In the genomic region with DNA sequence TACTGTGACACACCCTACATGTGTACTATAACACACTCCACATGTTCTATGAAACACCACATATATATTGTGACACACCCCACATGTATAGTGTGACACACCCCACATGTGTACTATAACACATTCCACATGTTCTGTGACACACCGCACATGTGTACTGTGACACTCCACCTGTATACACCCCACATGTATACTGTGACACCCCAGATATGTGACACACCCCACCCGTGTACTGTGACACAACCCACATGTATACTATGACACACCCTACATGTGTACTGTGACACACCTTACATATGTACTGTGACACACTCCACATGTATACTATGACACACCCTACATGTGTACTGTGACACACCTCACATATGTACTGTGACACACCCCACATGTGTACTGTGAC, we compare ENCODE assay signal across 12 mouse cellular contexts. TPM values are rescaled to one million over a fixed set of nuclear protein-coding genes. Genes with fewer than 3 reads are reported as not detected.
A peak's percentile ranks its signal among the peaks of the same experiment; 100 is the strongest.
DNase-seq lines count a peak whose midpoint lies in the region; ATAC-seq and TF ChIP-seq lines count a peak whose summit lies in the region.
"Had no signal": no experiment of that assay in that cellular context is flagged by ENCODE, and none has a peak within 500 bp of the region (broad histone marks: within the 10 kb centered on the region; RNA-seq: fewer than 3 reads in every experiment).

No protein-coding gene starts in this region.

- no peak overlapping the region for H3K4me2 ChIP-seq in embryonic facial prominence, embryonic 11.5 days (ENCODE audit: low read depth, low read length)
- H3K4me2 ChIP-seq in intestine, embryonic 14.5 days (ENCODE audit: low read length), result no peak overlapping the region
- H3K4me2 ChIP-seq in intestine, postnatal 0 days (replicated peaks; ENCODE audit: low read depth), result no peak overlapping the region
- H3K4me2 ChIP-seq in neural tube, embryonic 14.5 days (ENCODE audit: low read depth, low read length), result no peak overlapping the region
- H3K4me2 ChIP-seq: heart, embryonic 12.5 days had no signal

- 85% methylated on average over 2 of the region's 2 CpGs for WGBS in embryonic facial prominence, embryonic 11.5 days
- WGBS in embryonic facial prominence, embryonic 10.5 days, result 95% methylated on average over 2 of the region's 2 CpGs
- WGBS in intestine, embryonic 14.5 days, result 92% methylated on average over 2 of the region's 2 CpGs
- 88% methylated on average over 2 of the region's 2 CpGs for WGBS in intestine, postnatal 0 days
- WGBS in neural tube, embryonic 14.5 days, result 91% methylated on average over 2 of the region's 2 CpGs

- H3K27me3 ChIP-seq in embryonic facial prominence, embryonic 11.5 days (ENCODE audit: control insufficient read depth, insufficient read depth, low read length), result no peaks in the 10 kb centered on the region
- H3K27me3 ChIP-seq in embryonic facial prominence, embryonic 10.5 days (replicated peaks; ENCODE audit: low read depth, poor library complexity, severe bottlenecking), result peaks cover 5% of the 10 kb centered on the region; the same call in 1 of the 2 replicates
- no peaks in the 10 kb centered on the region for H3K27me3 ChIP-seq in intestine, embryonic 14.5 days (replicated peaks; ENCODE audit: control insufficient read depth, insufficient read depth, low read length)
- no peaks in the 10 kb centered on the region for H3K27me3 ChIP-seq in intestine, postnatal 0 days (replicated peaks; ENCODE audit: control insufficient read depth, insufficient read depth, low read length)
- H3K27me3 ChIP-seq in neural tube, embryonic 14.5 days (ENCODE audit: control insufficient read depth, insufficient read depth, low read length), result no peaks in the 10 kb centered on the region
- H3K27me3 ChIP-seq: heart, embryonic 12.5 days had no signal

- H3K36me3 ChIP-seq in embryonic facial prominence, embryonic 11.5 days (replicated peaks; ENCODE audit: control insufficient read depth, insufficient read depth, low read depth, low read length), result no peaks in the 10 kb centered on the region
- H3K36me3 ChIP-seq in embryonic facial prominence, embryonic 10.5 days (replicated peaks), result no peaks in the 10 kb centered on the region
- no peaks in the 10 kb centered on the region for H3K36me3 ChIP-seq in intestine, embryonic 14.5 days (ENCODE audit: control insufficient read depth, insufficient read depth, low read length)
- no peaks in the 10 kb centered on the region for H3K36me3 ChIP-seq in intestine, postnatal 0 days (ENCODE audit: control insufficient read depth, insufficient read depth)
- H3K36me3 ChIP-seq in neural tube, embryonic 14.5 days (ENCODE audit: control insufficient read depth, insufficient read depth, low read length), result no peaks in the 10 kb centered on the region
- H3K36me3 ChIP-seq: heart, embryonic 12.5 days had no signal

- H3K4me3 ChIP-seq in embryonic facial prominence, embryonic 11.5 days (ENCODE audit: low read depth, low read length), result no peak overlapping the region
- no peak overlapping the region for H3K4me3 ChIP-seq in embryonic facial prominence, embryonic 10.5 days
- H3K4me3 ChIP-seq in intestine, embryonic 14.5 days (ENCODE audit: low read depth, low read length), result no peak overlapping the region
- no peak overlapping the region for H3K4me3 ChIP-seq in intestine, postnatal 0 days (ENCODE audit: low read depth, low read length)
- no peak overlapping the region for H3K4me3 ChIP-seq in neural tube, embryonic 14.5 days (ENCODE audit: low read depth, low read length)
- H3K4me3 ChIP-seq: heart, embryonic 12.5 days had no signal

- peak; percentile 55; the same call in 1 of the 2 replicates for ATAC-seq in embryonic facial prominence, embryonic 11.5 days (replicated peaks; ENCODE audit: insufficient number of reproducible peaks, low FRiP score, low TSS enrichment, low read depth)
- peak; percentile 49; the same call in 1 of the 2 replicates for ATAC-seq in intestine, embryonic 14.5 days (replicated peaks; ENCODE audit: low FRiP score, low TSS enrichment, low read depth)
- no peak for ATAC-seq in intestine, postnatal 0 days
- peak; percentile 12; the same call in 1 of the 2 replicates for ATAC-seq in neural tube, embryonic 14.5 days (ENCODE audit: low read depth)

- no peak for TF ChIP-seq CTCF in intestine, postnatal 0 days (IDR thresholded peaks at IDR 0.05; ENCODE audit: low read depth)

- no peaks in the 10 kb centered on the region for H3K4me1 ChIP-seq in embryonic facial prominence, embryonic 11.5 days (ENCODE audit: control insufficient read depth, insufficient read depth, low read length)
- H3K4me1 ChIP-seq in embryonic facial prominence, embryonic 10.5 days, result no peaks in the 10 kb centered on the region; the same call in 1 of the 2 replicates
- H3K4me1 ChIP-seq in intestine, embryonic 14.5 days (replicated peaks; ENCODE audit: control insufficient read depth, insufficient read depth, low read length), result no peaks in the 10 kb centered on the region
- no peaks in the 10 kb centered on the region for H3K4me1 ChIP-seq in intestine, postnatal 0 days (replicated peaks; ENCODE audit: control insufficient read depth, insufficient read depth, low read length)
- H3K4me1 ChIP-seq in neural tube, embryonic 14.5 days (ENCODE audit: control insufficient read depth, insufficient read depth, low read length), result no peaks in the 10 kb centered on the region
- H3K4me1 ChIP-seq: heart, embryonic 12.5 days had no signal

- no peak overlapping the region for H3K27ac ChIP-seq in embryonic facial prominence, embryonic 11.5 days (replicated peaks; ENCODE audit: low read depth, low read length)
- H3K27ac ChIP-seq in embryonic facial prominence, embryonic 10.5 days (replicated peaks), result no peak overlapping the region
- no peak overlapping the region for H3K27ac ChIP-seq in intestine, embryonic 14.5 days (ENCODE audit: low read depth)
- H3K27ac ChIP-seq in intestine, postnatal 0 days (ENCODE audit: low read depth, low read length), result no peak overlapping the region
- H3K27ac ChIP-seq in neural tube, embryonic 14.5 days (ENCODE audit: low read depth, low read length), result no peak overlapping the region

- H3K9me3 ChIP-seq in embryonic facial prominence, embryonic 11.5 days (replicated peaks; ENCODE audit: control insufficient read depth, low read length), result no peaks in the 10 kb centered on the region
- H3K9me3 ChIP-seq in embryonic facial prominence, embryonic 10.5 days, result no peaks in the 10 kb centered on the region
- 0 out of 2 replicates have a peak, but pooled peaks cover 3% of the 10 kb centered on the region for H3K9me3 ChIP-seq in intestine, embryonic 14.5 days (ENCODE audit: control insufficient read depth, low read length)
- no peaks in the 10 kb centered on the region for H3K9me3 ChIP-seq in intestine, postnatal 0 days (ENCODE audit: control insufficient read depth)
- H3K9me3 ChIP-seq in neural tube, embryonic 14.5 days (ENCODE audit: control insufficient read depth, low read length), result no peaks in the 10 kb centered on the region
- H3K9me3 ChIP-seq: heart, embryonic 12.5 days had no signal

- H3K9ac ChIP-seq in embryonic facial prominence, embryonic 11.5 days (replicated peaks; ENCODE audit: low read length), result no peak overlapping the region
- H3K9ac ChIP-seq in intestine, embryonic 14.5 days (ENCODE audit: low read length), result no peak overlapping the region
- H3K9ac ChIP-seq in intestine, postnatal 0 days (ENCODE audit: low read depth, low read length), result no peak overlapping the region
- H3K9ac ChIP-seq in neural tube, embryonic 14.5 days (replicated peaks; ENCODE audit: low read depth, low read length), result no peak overlapping the region
- H3K9ac ChIP-seq: heart, embryonic 12.5 days had no signal

- DNase-seq in embryonic facial prominence, embryonic 11.5 days (ENCODE audit: low spot score), result no peak
- no peak for DNase-seq in embryonic facial prominence, embryonic 10.5 days (ENCODE audit: low spot score)
- no peak for DNase-seq in intestine, embryonic 14.5 days (ENCODE audit: low spot score)
- DNase-seq in neural tube, embryonic 10.5 days (ENCODE audit: extremely low spot score, low spot score), result no peak
- DNase-seq in thymus, postnatal 0 days (ENCODE audit: low spot score), result no peak
- DNase-seq in retina, embryonic 14.5 days (ENCODE audit: low spot score), result no peak
- DNase-seq: cerebellum, postnatal 10 days; embryo, embryonic 11 days; thymus, adult 2 months had no signal

RNA-seq across cellular contexts. Expression of a gene that starts 10.8 kb away (rescaled TPM):
- polyA plus RNA-seq in embryonic facial prominence, embryonic 11.5 days (2014; fragmentation: Nextera tagmentation; extraction: Ambion mirVana), result 0.20 and 0.24 TPM in 2 replicates
- polyA plus RNA-seq in embryonic facial prominence, embryonic 10.5 days (2016; fragmentation: Nextera tagmentation; extraction: Ambion mirVana), result not detected in 2 replicates
- polyA plus RNA-seq in intestine, embryonic 14.5 days (2014; fragmentation: Nextera tagmentation; extraction: Ambion mirVana), result 0.37 and 0.47 TPM in 2 replicates
- not detected in 2 replicates for polyA plus RNA-seq in intestine, postnatal 0 days (2015; fragmentation: Nextera tagmentation; extraction: Ambion mirVana)
- 2.7 and 6.5 TPM in 2 replicates for polyA plus RNA-seq in neural tube, embryonic 14.5 days (2014; fragmentation: Nextera tagmentation; extraction: Ambion mirVana)
- not detected in 2 replicates for polyA plus RNA-seq in thymus, postnatal 0 days (2015; fragmentation: Nextera tagmentation; extraction: Ambion mirVana)

RNA-seq across cellular contexts. Expression of a gene that starts 28.1 kb away (rescaled TPM):
- polyA plus RNA-seq in embryonic facial prominence, embryonic 11.5 days (2014; fragmentation: Nextera tagmentation; extraction: Ambion mirVana), result 13.5 and 15.6 TPM in 2 replicates
- polyA plus RNA-seq in embryonic facial prominence, embryonic 10.5 days (2016; fragmentation: Nextera tagmentation; extraction: Ambion mirVana), result 14.5 and 17.3 TPM in 2 replicates
- polyA plus RNA-seq in intestine, embryonic 14.5 days (2014; fragmentation: Nextera tagmentation; extraction: Ambion mirVana), result 15.4 and 16.4 TPM in 2 replicates
- 1.6 and 2.1 TPM in 2 replicates for polyA plus RNA-seq in intestine, postnatal 0 days (2015; fragmentation: Nextera tagmentation; extraction: Ambion mirVana)
- 33.4 and 36.4 TPM in 2 replicates for polyA plus RNA-seq in neural tube, embryonic 14.5 days (2014; fragmentation: Nextera tagmentation; extraction: Ambion mirVana)
- polyA plus RNA-seq in thymus, postnatal 0 days (2015; fragmentation: Nextera tagmentation; extraction: Ambion mirVana), result 2.1 and 2.4 TPM in 2 replicates
